Mouse (Mus musculus) hindlimb bud, embryonic 11.5 days (tissue): Measurements from ENCODE around the gene Bmp7.
A peak's percentile ranks its signal among the peaks of the same experiment; 100 is the strongest.

Experiments used
- DNase-seq: peaks from one replicate; pipeline ENCODE4 v3.0.0-alpha.2; 2012; ENCODE audit warnings: low read depth, low spot score; ENCODE audit errors: extremely low spot score

The Bmp7 gene

GRCm38 (mm10) chr2:172949051-172949450 is 8.9 kb upstream of the Bmp7 start:
- no peak for DNase-seq

GRCm38 (mm10) chr2:172940799-172941163 is 660 bp upstream of the Bmp7 start:
- DNase-seq = no peak

- DNase-seq = no peak
Measured at GRCm38 (mm10) chr2:172939639-172940002, 500 bp downstream of the Bmp7 start.

GRCm38 (mm10) chr2:172938761-172939638 is 1.1 kb downstream of the Bmp7 start:
- no peak for DNase-seq

- no peak for DNase-seq
Measured at GRCm38 (mm10) chr2:172937326-172938190, 2.6 kb downstream of the Bmp7 start.

- no peak for DNase-seq
Measured at GRCm38 (mm10) chr2:172936844-172937243, 3.3 kb downstream of the Bmp7 start.

GRCm38 (mm10) chr2:172935776-172936562 is 4.2 kb downstream of the Bmp7 start:
- no peak for DNase-seq

GRCm38 (mm10) chr2:172934891-172935740 is 5.0 kb downstream of the Bmp7 start:
- no peak for DNase-seq

GRCm38 (mm10) chr2:172934420-172934788 is 5.7 kb downstream of the Bmp7 start:
- DNase-seq = no peak

GRCm38 (mm10) chr2:172933631-172934419 is 6.3 kb downstream of the Bmp7 start:
- DNase-seq = peak; percentile 73

GRCm38 (mm10) chr2:172931137-172931898 is 8.8 kb downstream of the Bmp7 start:
- no peak for DNase-seq

- DNase-seq = no peak
Measured at GRCm38 (mm10) chr2:172929905-172930436, 10.2 kb downstream of the Bmp7 start.

- no peak for DNase-seq
Measured at GRCm38 (mm10) chr2:172927643-172928042, 12.5 kb downstream of the Bmp7 start.

GRCm38 (mm10) chr2:172926311-172926710 is 13.8 kb downstream of the Bmp7 start:
- no peak for DNase-seq

GRCm38 (mm10) chr2:172924961-172925360 is 15.2 kb downstream of the Bmp7 start:
- peak; percentile 90 for DNase-seq

GRCm38 (mm10) chr2:172923198-172923597 is 16.9 kb downstream of the Bmp7 start:
- no peak for DNase-seq

GRCm38 (mm10) chr2:172922597-172922996 is 17.5 kb downstream of the Bmp7 start:
- DNase-seq = no peak

GRCm38 (mm10) chr2:172914018-172914417 is 26.1 kb downstream of the Bmp7 start:
- no peak for DNase-seq

- DNase-seq = no peak
Measured at GRCm38 (mm10) chr2:172911715-172912114, 28.4 kb downstream of the Bmp7 start.
